Mouse (Mus musculus) neural tube, embryonic 13.5 days (tissue): ENCODE results near the gene Hip1. TPM values are rescaled to one million over a fixed set of nuclear protein-coding genes. Genes with fewer than 3 reads are reported as not detected.
"Not testable (repeated sequence)": the region's sequence is repeated elsewhere in the genome, so short reads cannot be mapped to it uniquely, and the experiment has no call there.

Source experiments
- ATAC-seq: fragments of 200-750 bp; cut with Nextera tagmentation; 2 replicates; pipeline ENCODE4 v1.8.0; 2017; ENCODE audit warnings: low read depth, mild to moderate bottlenecking, moderate TSS enrichment, moderate library complexity
- H3K27ac ChIP-seq: fragments of 300-500 bp; sonication (generic); replicated peaks from 2 replicates; pipeline ENCODE4 v1.5.1; 2015; ENCODE audit warnings: moderate library complexity, mild to moderate bottlenecking, inconsistent platforms
- H3K27me3 ChIP-seq: fragments of 300-500 bp; sonication (generic); 2 replicates; pipeline ENCODE4 v1.6.1; 2015; ENCODE audit warnings: mild to moderate bottlenecking, inconsistent platforms
- H3K36me3 ChIP-seq: fragments of 300-500 bp; sonication (generic); 2 replicates; pipeline ENCODE4 v1.6.1; 2015; ENCODE audit warnings: mild to moderate bottlenecking, inconsistent platforms
- H3K4me1 ChIP-seq: fragments of 300-500 bp; sonication (generic); replicated peaks from 2 replicates; pipeline ENCODE4 v1.6.1; 2015; ENCODE audit warnings: inconsistent platforms
- H3K4me2 ChIP-seq: fragments of 300-500 bp; sonication (generic); 2 replicates; pipeline ENCODE4 v1.6.1; 2015; ENCODE audit warnings: inconsistent platforms, mild to moderate bottlenecking, moderate library complexity
- H3K4me3 ChIP-seq: fragments of 300-500 bp; sonication (generic); 2 replicates; pipeline ENCODE4 v1.5.1; 2015; ENCODE audit warnings: mild to moderate bottlenecking, inconsistent platforms
- H3K9ac ChIP-seq: fragments of 300-500 bp; sonication (generic); 2 replicates; pipeline ENCODE4 v1.6.1; 2015; ENCODE audit warnings: moderate library complexity, mild to moderate bottlenecking, inconsistent platforms
- H3K9me3 ChIP-seq: fragments of 300-500 bp; sonication (generic); 2 replicates; pipeline ENCODE4 v1.6.1; 2016; ENCODE audit warnings: inconsistent platforms
- WGBS: fragments of 180-500 bp; shearing (Covaris S2); methylation state at CpG from one replicate; pipeline ENCODE4 v1.1.7; 2015; 5-methylcytosine and 5-hydroxymethylcytosine counted together
- polyA plus RNA-seq: library from polyadenylated mRNA; unstranded; fragments of >200 nt; fragmentation: Nextera tagmentation; extraction: Ambion mirVana; gene quantifications from 2 replicates; pipeline ENCODE4 v1.2.1, GENCODE M21; 2015

The Hip1 gene
- polyA plus RNA-seq, 1 experiment from 2014 or later, result 48.6 TPM

DNA sequence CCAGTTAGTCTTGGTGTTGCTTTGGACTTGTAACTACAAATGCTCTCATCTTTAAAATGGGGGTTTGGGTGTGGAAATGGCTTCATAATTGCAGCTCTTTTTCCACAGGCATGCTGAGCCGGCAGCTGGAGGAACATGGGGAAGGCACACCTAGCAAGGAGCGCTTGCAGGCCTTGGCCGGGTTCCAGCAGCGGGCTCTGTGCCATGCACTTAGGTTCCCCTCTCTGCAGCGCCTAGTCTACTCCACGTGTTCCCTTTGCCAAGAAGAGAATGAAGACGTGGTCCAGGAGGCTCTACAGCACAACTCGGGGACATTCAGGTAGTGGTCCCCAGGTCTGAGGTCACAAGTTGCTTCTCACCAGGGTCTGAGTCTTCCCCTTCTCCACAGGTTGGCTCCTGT is 169.8 kb downstream of the Hip1 start:
- H3K4me2 ChIP-seq, result no peak overlapping the region
- ATAC-seq, result no peak
- no peak overlapping the region for H3K27ac ChIP-seq
- no peak overlapping the region for H3K9ac ChIP-seq
- no peaks in the 10 kb centered on the region for H3K27me3 ChIP-seq
- H3K9me3 ChIP-seq, result no peaks in the 10 kb centered on the region
- WGBS, result 86% methylated on average over 8 of the region's 8 CpGs
- H3K36me3 ChIP-seq, result peaks cover 90% of the 10 kb centered on the region
- H3K4me3 ChIP-seq, result no peak overlapping the region
- H3K4me1 ChIP-seq, result peaks cover 12% of the 10 kb centered on the region

DNA sequence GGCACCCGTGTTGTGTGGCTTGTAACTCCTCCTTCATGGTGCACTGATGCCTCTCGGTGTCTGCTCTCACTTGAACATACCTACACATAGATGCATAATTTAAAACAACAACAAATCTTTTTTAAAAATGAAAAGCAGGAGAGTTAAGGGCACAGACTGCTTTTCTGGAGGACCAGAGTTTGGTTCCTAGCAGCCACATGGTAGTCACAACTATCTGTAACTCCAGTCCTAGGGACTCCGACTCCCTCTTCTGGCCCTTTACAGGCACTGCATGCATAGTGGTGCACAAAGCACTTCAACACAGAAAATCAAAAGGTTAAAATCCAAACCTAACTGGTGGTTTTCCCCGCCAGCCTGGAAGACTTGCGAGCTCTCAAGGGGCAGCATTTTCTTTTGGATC is 171.3 kb downstream of the Hip1 start:
- Histone ChIP-seq H3K4me1 (peaks cover 21% of the 10 kb centered on the region), H3K27ac (no peak overlapping the region), H3K4me2 (no peak overlapping the region), H3K9me3 (no peaks in the 10 kb centered on the region), H3K4me3 (no peak overlapping the region), H3K36me3 (peaks cover 75% of the 10 kb centered on the region), H3K9ac (no peak overlapping the region), H3K27me3 (no peaks in the 10 kb centered on the region)
- ATAC-seq, result no peak
- WGBS, result 98% methylated on average over 5 of the region's 5 CpGs

DNA sequence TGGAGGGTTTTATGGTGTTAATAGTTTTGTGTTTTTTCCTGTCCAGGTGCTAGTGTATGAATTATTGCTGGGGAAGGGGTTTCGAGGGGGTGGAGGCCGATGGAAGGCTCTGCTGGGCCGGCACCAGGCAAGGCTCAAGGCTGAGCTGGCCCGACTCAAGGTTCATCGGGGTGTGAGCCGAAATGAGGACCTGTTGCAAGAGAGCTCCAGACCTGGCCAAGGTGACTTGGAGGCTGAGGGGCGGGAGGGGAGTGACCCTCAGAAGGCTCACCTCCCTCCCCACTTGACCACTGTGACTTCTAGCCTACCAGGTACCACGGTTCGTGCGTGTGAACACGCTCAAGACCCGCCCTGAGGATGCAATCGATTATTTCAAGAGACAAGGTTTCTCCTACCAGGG is 173.7 kb downstream of the Hip1 start:
- ATAC-seq, result no peak
- Histone ChIP-seq H3K27ac (no peak overlapping the region), H3K27me3 (no peaks in the 10 kb centered on the region), H3K4me1 (peaks cover 21% of the 10 kb centered on the region), H3K36me3 (peaks cover 51% of the 10 kb centered on the region), H3K4me3 (0 out of 2 replicates have a peak overlapping the region, but pooled peaks have one; percentile 95), H3K4me2 (0 out of 2 replicates have a peak overlapping the region, but pooled peaks have one; percentile 93), H3K9me3 (no peaks in the 10 kb centered on the region), H3K9ac (no peak overlapping the region)
- WGBS, result 95% methylated on average over 13 of the region's 13 CpGs

DNA sequence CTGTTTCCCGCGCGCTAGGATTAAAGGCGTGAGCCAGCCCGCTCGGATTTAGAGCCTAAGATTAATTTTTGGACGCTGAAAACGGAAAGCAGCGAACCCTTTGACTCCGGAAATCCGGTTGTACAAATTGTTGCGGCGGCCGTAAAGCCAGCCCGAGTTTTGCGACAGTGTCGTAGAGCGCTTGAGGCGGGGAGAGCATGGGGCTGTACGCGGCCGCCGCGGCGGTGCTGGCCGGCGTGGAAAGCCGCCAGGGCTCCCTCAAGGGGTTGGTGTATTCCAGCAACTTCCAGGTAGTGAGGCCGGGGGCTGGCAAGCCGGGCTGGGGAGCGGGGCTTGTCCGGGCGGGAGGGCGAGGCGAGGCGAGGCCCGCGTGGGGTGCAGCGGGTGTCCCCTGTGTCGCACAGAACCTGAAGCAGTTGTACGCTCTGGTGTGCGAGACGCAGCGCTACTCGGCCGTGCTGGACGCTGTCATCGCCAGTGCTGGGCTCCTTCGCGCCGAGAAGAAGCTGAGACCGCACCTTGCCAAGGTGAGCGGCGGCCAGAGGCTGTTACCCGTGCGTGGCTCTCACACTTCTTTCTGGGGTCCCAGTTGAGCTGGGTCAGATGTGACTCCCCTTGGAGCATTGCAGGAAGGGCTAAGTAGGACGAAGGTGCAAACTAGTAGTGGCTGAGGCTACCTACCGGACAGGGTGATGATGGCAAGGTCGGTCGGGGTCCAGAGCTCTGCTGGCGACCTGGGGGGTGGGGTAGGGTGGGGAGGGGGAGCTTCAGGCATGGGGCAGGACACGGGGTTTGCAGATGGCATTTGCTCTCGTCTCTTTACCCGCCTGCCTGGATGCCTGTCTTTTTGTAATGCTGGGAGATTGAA is 174.9 kb downstream of the Hip1 start, which contains the start of gene Nsun5:
TSS of gene Nsun5 (plus strand) at position 167 of the 868 bp plus-strand sequence.
- Histone ChIP-seq H3K36me3 (peaks cover 39% of the 10 kb centered on the region), H3K4me1 (peaks cover 21% of the 10 kb centered on the region), H3K27me3 (no peaks in the 10 kb centered on the region), H3K4me2 (peak within 1 kb of the TSS; percentile 93), H3K4me3 (peak within 1 kb of the TSS; percentile 95), H3K9ac (peak within 1 kb of the TSS; percentile 90), H3K9me3 (no peaks in the 10 kb centered on the region), H3K27ac (peak within 1 kb of the TSS; percentile 73)
- WGBS, result under 1% methylated on average over 62 of the region's 64 CpGs
- peak; percentile 70 for ATAC-seq

DNA sequence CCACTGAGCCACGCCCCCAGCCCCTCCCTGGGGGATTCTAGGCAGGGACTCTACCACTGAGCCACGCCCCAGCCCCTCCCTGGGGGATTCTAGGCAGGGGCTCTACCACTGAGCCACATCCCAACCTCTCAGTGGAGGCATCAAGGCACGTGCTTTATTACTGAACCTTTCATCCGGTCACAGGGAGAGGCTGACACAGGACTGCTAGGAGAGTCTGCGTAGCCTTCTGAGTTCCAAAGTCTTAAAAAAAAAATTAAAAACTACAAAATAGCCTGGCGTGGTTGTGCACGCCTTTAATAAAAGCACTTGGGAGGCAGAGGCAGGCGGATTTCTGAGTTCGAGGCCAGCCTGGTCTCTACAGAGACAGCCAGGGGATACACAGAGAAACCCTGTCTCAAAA is 175.7 kb downstream of the Hip1 start:
- H3K9me3 ChIP-seq, H3K27ac ChIP-seq, ATAC-seq, H3K27me3 ChIP-seq: not testable (repeated sequence)
- Histone ChIP-seq H3K9ac (peak overlapping the region; percentile 90), H3K36me3 (peaks cover 31% of the 10 kb centered on the region), H3K4me2 (peak overlapping the region; percentile 93), H3K4me1 (peaks cover 21% of the 10 kb centered on the region), H3K4me3 (peak overlapping the region; percentile 95)
- 61% methylated on average over 9 of the region's 9 CpGs for WGBS

DNA sequence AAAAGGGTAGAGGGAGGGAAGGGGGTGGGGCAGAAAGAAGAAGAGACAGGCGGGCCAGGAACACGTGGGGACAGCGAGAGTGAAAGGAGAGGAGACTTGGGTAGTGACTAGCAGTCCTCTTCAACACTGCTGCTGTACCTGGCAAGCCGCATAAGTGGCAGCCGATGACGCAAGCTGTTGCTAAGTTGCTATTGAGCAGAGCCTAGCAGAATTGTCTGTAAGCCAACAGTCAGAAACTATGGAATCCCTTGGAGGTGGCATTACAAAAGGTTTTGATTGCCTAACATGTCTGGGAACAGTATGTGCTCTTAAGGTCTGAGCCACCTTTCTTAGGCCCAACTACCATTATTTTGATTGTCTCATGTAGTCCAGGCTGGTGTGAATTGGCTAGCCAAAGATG is 176.6 kb downstream of the Hip1 start:
- H3K4me1 ChIP-seq, result peaks cover 21% of the 10 kb centered on the region
- H3K9me3 ChIP-seq, result no peaks in the 10 kb centered on the region
- no peak overlapping the region for H3K9ac ChIP-seq
- 82% methylated on average over 6 of the region's 6 CpGs for WGBS
- no peaks in the 10 kb centered on the region for H3K27me3 ChIP-seq
- H3K4me2 ChIP-seq, result no peak overlapping the region
- H3K4me3 ChIP-seq, result no peak overlapping the region
- peaks cover 22% of the 10 kb centered on the region for H3K36me3 ChIP-seq
- H3K27ac ChIP-seq, result no peak overlapping the region
- ATAC-seq, result no peak

DNA sequence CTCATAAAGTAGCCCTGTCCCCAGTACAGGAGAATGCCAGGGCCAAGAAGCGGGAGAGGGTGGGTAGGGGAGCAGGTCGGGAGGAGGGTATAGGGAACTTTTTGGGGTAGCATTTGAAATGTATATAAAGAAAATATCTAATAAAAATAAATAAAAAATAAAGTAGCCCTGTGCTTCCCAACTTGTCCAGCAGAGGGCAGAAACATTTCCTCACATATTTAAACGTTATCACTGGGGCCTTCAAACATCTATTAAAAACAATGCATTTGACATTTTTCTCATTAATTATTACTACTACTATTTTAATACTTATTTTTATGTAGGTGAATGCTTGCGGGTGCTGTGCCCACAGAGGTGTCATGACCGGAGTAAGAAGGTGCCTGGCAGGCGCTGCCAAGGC is 177.1 kb downstream of the Hip1 start:
- peaks cover 21% of the 10 kb centered on the region for H3K4me1 ChIP-seq
- no peak for ATAC-seq
- H3K27ac ChIP-seq, result no peak overlapping the region
- H3K36me3 ChIP-seq, result peaks cover 17% of the 10 kb centered on the region
- H3K4me2 ChIP-seq, result no peak overlapping the region
- H3K9ac ChIP-seq, result no peak overlapping the region
- 54% methylated on average over 6 of the region's 6 CpGs for WGBS
- no peak overlapping the region for H3K4me3 ChIP-seq
- no peaks in the 10 kb centered on the region for H3K9me3 ChIP-seq
- H3K27me3 ChIP-seq, result no peaks in the 10 kb centered on the region

DNA sequence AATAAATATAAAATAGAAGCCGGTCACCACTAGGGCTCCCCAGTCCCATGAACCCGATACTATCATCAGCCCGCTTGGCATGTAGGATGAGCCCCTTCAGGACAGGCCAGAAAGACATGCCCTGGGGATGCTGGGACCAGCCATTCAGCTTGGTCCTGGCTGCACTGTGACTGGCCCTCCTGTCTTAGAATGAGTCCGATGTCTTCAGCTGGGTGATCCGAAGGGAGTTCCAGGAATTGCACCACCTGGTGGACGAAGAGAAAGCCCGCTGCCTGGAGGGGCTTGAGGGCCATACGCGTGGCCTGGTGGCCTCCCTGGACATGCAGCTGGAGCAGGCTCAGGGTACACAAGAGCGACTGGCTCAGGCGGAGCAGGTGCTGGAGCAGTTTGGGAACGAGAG is 181.4 kb downstream of the Hip1 start:
- no peak overlapping the region for H3K4me2 ChIP-seq
- H3K9ac ChIP-seq, result no peak overlapping the region
- no peaks in the 10 kb centered on the region for H3K36me3 ChIP-seq
- no peak overlapping the region for H3K4me3 ChIP-seq
- H3K27me3 ChIP-seq, result no peaks in the 10 kb centered on the region
- no peaks in the 10 kb centered on the region for H3K9me3 ChIP-seq
- WGBS, result 32% methylated on average over 12 of the region's 12 CpGs
- no peak; the same call in 1 of the 2 replicates for ATAC-seq
- H3K27ac ChIP-seq, result no peak overlapping the region
- no peaks in the 10 kb centered on the region for H3K4me1 ChIP-seq

DNA sequence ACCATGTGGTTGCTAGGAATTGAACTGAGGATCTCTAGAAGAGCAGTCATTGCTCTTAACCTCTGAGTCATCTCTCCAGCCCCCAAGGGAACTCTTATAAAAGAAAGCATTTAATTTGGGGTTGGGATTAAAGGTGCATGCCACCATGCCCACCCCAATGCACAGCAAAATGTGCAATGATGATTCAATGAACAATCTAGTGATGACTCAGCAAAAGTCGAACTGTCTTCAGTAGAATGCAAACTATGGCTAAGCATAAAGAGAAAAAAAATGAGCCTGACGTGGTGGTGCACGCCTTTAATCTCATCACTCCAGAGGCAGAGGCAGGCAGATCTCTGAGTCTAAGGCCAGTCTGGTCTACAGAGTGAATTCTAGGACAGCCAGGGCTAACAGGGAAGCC is 182.3 kb downstream of the Hip1 start:
- WGBS, result 93% methylated on average over 3 of the region's 3 CpGs
- Histone ChIP-seq H3K4me3 (no peak overlapping the region), H3K36me3 (no peaks in the 10 kb centered on the region), H3K9me3 (peaks cover 2% of the 10 kb centered on the region), H3K4me1 (no peaks in the 10 kb centered on the region), H3K27ac (no peak overlapping the region), H3K27me3 (no peaks in the 10 kb centered on the region), H3K9ac (no peak overlapping the region), H3K4me2 (no peak overlapping the region)
- ATAC-seq, result no peak

DNA sequence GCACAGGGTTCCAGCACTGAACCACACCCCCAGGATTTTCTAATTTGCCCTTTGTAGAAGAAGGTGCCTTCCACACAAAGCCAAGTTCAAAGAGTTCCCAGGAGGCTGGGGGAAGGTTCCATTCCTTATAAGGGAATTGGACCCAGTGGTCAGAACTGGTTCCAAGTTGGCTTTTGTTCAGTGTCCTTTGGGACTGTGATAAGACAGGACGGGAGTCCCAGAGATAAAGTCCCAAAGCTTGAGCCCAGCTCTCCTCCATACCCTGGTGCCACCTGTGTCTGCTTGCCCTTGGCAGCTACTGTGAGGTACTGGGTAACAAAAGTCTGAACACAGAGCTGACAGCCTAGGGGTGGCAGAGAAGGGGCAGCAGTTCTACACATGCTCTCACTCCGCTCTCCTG is 185.1 kb downstream of the Hip1 start:
- whole genome bisulfite sequencing, result 100% methylated on average over 2 of the region's 2 CpGs
- ATAC-seq, result no peak
- Histone ChIP-seq H3K4me2 (no peak overlapping the region), H3K27ac (no peak overlapping the region), H3K9ac (no peak overlapping the region), H3K36me3 (no peaks in the 10 kb centered on the region), H3K4me3 (no peak overlapping the region), H3K4me1 (no peaks in the 10 kb centered on the region), H3K9me3 (peaks cover 4% of the 10 kb centered on the region), H3K27me3 (no peaks in the 10 kb centered on the region)

DNA sequence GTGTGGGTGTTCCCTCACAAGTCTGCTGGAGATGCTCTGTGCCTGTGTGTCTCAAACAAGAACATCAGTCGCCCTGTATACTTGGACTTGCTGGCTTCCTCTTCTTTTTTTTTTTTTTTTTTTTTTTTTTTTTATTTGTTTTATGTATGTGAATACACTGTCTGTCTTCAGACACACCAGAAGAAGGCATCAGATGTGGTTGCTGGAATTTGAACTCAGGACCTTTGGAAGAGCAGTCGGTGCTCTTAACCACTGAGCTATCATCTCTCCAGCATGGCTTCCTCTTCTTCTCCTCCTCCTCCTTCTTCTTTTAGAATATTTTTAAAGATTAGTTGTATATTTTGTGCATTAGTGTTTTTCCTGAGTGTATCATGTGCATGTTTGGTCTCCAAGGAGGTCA is 187.4 kb downstream of the Hip1 start:
- 85% methylated on average over 2 of the region's 2 CpGs for WGBS
- H3K9ac ChIP-seq, result no peak overlapping the region
- no peak overlapping the region for H3K27ac ChIP-seq
- peaks cover 15% of the 10 kb centered on the region; the same call in 1 of the 2 replicates for H3K27me3 ChIP-seq
- H3K36me3 ChIP-seq, result no peaks in the 10 kb centered on the region
- no peaks in the 10 kb centered on the region for H3K4me1 ChIP-seq
- peaks cover 4% of the 10 kb centered on the region for H3K9me3 ChIP-seq
- no peak overlapping the region for H3K4me3 ChIP-seq
- no peak overlapping the region for H3K4me2 ChIP-seq
- no peak for ATAC-seq
